In genomic region chr6:52203371-52204049, GRCm38 (mm10) we compare ENCODE assay signal across 8 mouse cellular contexts. TPM values are rescaled to one million over a fixed set of nuclear protein-coding genes. Genes with fewer than 3 reads are reported as not detected.
DNase-seq lines count a peak whose midpoint lies in the region; ATAC-seq and TF ChIP-seq lines count a peak whose summit lies in the region.

No protein-coding gene starts in this region.

- peaks cover 77% of the 10 kb centered on the region for H3K27me3 ChIP-seq in lung, embryonic 14.5 days (ENCODE audit: insufficient read depth, low read length)
- H3K27me3 ChIP-seq in forebrain, embryonic 16.5 days (replicated peaks; ENCODE audit: control insufficient read depth, insufficient read depth, low read length), result peaks cover 94% of the 10 kb centered on the region
- no peaks in the 10 kb centered on the region for H3K27me3 ChIP-seq in neural tube, embryonic 15.5 days (replicated peaks)

- H3K9ac ChIP-seq in lung, embryonic 14.5 days, result peak overlapping the region; percentile 100
- no peak overlapping the region for H3K9ac ChIP-seq in forebrain, embryonic 16.5 days (replicated peaks; ENCODE audit: low read depth, low read length)
- peak overlapping the region; percentile 70 for H3K9ac ChIP-seq in neural tube, embryonic 15.5 days (replicated peaks)

- under 1% methylated on average over 45 of the region's 46 CpGs for WGBS in lung, embryonic 14.5 days
- WGBS in forebrain, embryonic 16.5 days, result 1% methylated on average over 45 of the region's 46 CpGs
- WGBS in neural tube, embryonic 15.5 days, result 3% methylated on average over 46 of the region's 46 CpGs

- peak; percentile 40 for DNase-seq in lung, embryonic 14.5 days
- no peak for DNase-seq in lung, postnatal 36 days
- peak; percentile 61 to 76 for DNase-seq in kidney, postnatal 4 days
- DNase-seq in urinary bladder, postnatal 4 days (ENCODE audit: low spot score in 2 of 2), result no peak
- DNase-seq in layer of hippocampus, postnatal 14 days (ENCODE audit: low spot score in 2 of 2), result no peak
- no peak for DNase-seq in left cerebral cortex, adult 18-20 months (ENCODE audit: low spot score in 2 of 2)

- peaks cover 24% of the 10 kb centered on the region for H3K36me3 ChIP-seq in lung, embryonic 14.5 days (ENCODE audit: insufficient read depth)
- no peaks in the 10 kb centered on the region for H3K36me3 ChIP-seq in forebrain, embryonic 16.5 days (ENCODE audit: control insufficient read depth, insufficient read depth)
- peaks cover 11% of the 10 kb centered on the region; the same call in 1 of the 2 replicates for H3K36me3 ChIP-seq in neural tube, embryonic 15.5 days

- ATAC-seq in lung, embryonic 14.5 days (ENCODE audit: insufficient read depth), result no peak
- ATAC-seq in forebrain, embryonic 16.5 days, result no peak; the same call in 1 of the 2 replicates
- no peak for ATAC-seq in neural tube, embryonic 15.5 days (ENCODE audit: low FRiP score)

- H3K4me3 ChIP-seq in lung, embryonic 14.5 days (ENCODE audit: low read depth, low read length), result peak overlapping the region; percentile 90
- H3K4me3 ChIP-seq in forebrain, embryonic 16.5 days (replicated peaks; ENCODE audit: low read length), result 0 out of 2 replicates have a peak overlapping the region, but pooled peaks have one; percentile 5
- peak overlapping the region; percentile 81 for H3K4me3 ChIP-seq in neural tube, embryonic 15.5 days (replicated peaks)

- no peak for TF ChIP-seq CTCF in lung, embryonic 14.5 days (IDR thresholded peaks at IDR 0.05; ENCODE audit: low read depth)

- H3K4me2 ChIP-seq in lung, embryonic 14.5 days, result peak overlapping the region; percentile 87
- no peak overlapping the region for H3K4me2 ChIP-seq in forebrain, embryonic 16.5 days (ENCODE audit: low read length)
- H3K4me2 ChIP-seq in neural tube, embryonic 15.5 days, result peak overlapping the region; percentile 85

- no peaks in the 10 kb centered on the region; the same call in 1 of the 2 replicates for H3K4me1 ChIP-seq in lung, embryonic 14.5 days (ENCODE audit: insufficient read depth)
- peaks cover 8% of the 10 kb centered on the region for H3K4me1 ChIP-seq in forebrain, embryonic 16.5 days (replicated peaks; ENCODE audit: control insufficient read depth, insufficient read depth, low read length)
- peaks cover 87% of the 10 kb centered on the region for H3K4me1 ChIP-seq in neural tube, embryonic 15.5 days

- H3K9me3 ChIP-seq in lung, embryonic 14.5 days (ENCODE audit: low read depth, low read length), result no peaks in the 10 kb centered on the region
- no peaks in the 10 kb centered on the region for H3K9me3 ChIP-seq in forebrain, embryonic 16.5 days (ENCODE audit: control insufficient read depth, low read length)
- H3K9me3 ChIP-seq in neural tube, embryonic 15.5 days (replicated peaks), result no peaks in the 10 kb centered on the region

- H3K27ac ChIP-seq in lung, embryonic 14.5 days (ENCODE audit: low read depth), result peak overlapping the region; percentile 97
- no peak overlapping the region for H3K27ac ChIP-seq in forebrain, embryonic 16.5 days (ENCODE audit: low read length)
- H3K27ac ChIP-seq in neural tube, embryonic 15.5 days (replicated peaks), result peak overlapping the region; percentile 79

RNA-seq across cellular contexts. Expression of gene Hoxa5, which starts 0.9 kb away (rescaled TPM):
- polyA plus RNA-seq in lung, embryonic 14.5 days (2014; fragmentation: Nextera tagmentation; extraction: Ambion mirVana), result 58.3 and 58.5 TPM in 2 replicates
- polyA plus RNA-seq in forebrain, embryonic 16.5 days (2015; fragmentation: Nextera tagmentation; extraction: Ambion mirVana), result not detected in 2 replicates
- 26.8 and 73.9 TPM in 2 replicates for polyA plus RNA-seq in neural tube, embryonic 15.5 days (2015; fragmentation: Nextera tagmentation; extraction: Ambion mirVana)
- total RNA-seq in layer of hippocampus, postnatal 14 days (2021), result not detected
- total RNA-seq in left cerebral cortex, adult 18-20 months (2021), result not detected

RNA-seq across cellular contexts. Expression of gene Hoxa6, which starts 5.0 kb away (rescaled TPM):
- polyA plus RNA-seq in lung, embryonic 14.5 days (2014; fragmentation: Nextera tagmentation; extraction: Ambion mirVana), result 4.0 and 5.1 TPM in 2 replicates
- polyA plus RNA-seq in forebrain, embryonic 16.5 days (2015; fragmentation: Nextera tagmentation; extraction: Ambion mirVana), result not detected in 2 replicates
- polyA plus RNA-seq in neural tube, embryonic 15.5 days (2015; fragmentation: Nextera tagmentation; extraction: Ambion mirVana), result 10.3 and 15.0 TPM in 2 replicates
- not detected for total RNA-seq in layer of hippocampus, postnatal 14 days (2021)
- not detected for total RNA-seq in left cerebral cortex, adult 18-20 months (2021)

RNA-seq across cellular contexts. Expression of gene Hoxa3, which starts 9.6 kb away (rescaled TPM):
- polyA plus RNA-seq in lung, embryonic 14.5 days (2014; fragmentation: Nextera tagmentation; extraction: Ambion mirVana), result 10.3 and 11.3 TPM in 2 replicates
- not detected in 2 replicates for polyA plus RNA-seq in forebrain, embryonic 16.5 days (2015; fragmentation: Nextera tagmentation; extraction: Ambion mirVana)
- polyA plus RNA-seq in neural tube, embryonic 15.5 days (2015; fragmentation: Nextera tagmentation; extraction: Ambion mirVana), result 10.7 and 14.6 TPM in 2 replicates
- not detected for total RNA-seq in layer of hippocampus, postnatal 14 days (2021)
- not detected for total RNA-seq in left cerebral cortex, adult 18-20 months (2021)

RNA-seq across cellular contexts. Expression of gene Gm28308, which starts 9.6 kb away (rescaled TPM):
- not detected in 2 replicates for polyA plus RNA-seq in lung, embryonic 14.5 days (2014; fragmentation: Nextera tagmentation; extraction: Ambion mirVana)
- not detected in 2 replicates for polyA plus RNA-seq in forebrain, embryonic 16.5 days (2015; fragmentation: Nextera tagmentation; extraction: Ambion mirVana)
- not detected in 2 replicates for polyA plus RNA-seq in neural tube, embryonic 15.5 days (2015; fragmentation: Nextera tagmentation; extraction: Ambion mirVana)
- not detected for total RNA-seq in layer of hippocampus, postnatal 14 days (2021)
- total RNA-seq in left cerebral cortex, adult 18-20 months (2021), result not detected

RNA-seq across cellular contexts. Expression of gene Hoxa4, which starts 12.0 kb away (rescaled TPM):
- 7.0 and 7.7 TPM in 2 replicates for polyA plus RNA-seq in lung, embryonic 14.5 days (2014; fragmentation: Nextera tagmentation; extraction: Ambion mirVana)
- not detected in 2 replicates for polyA plus RNA-seq in forebrain, embryonic 16.5 days (2015; fragmentation: Nextera tagmentation; extraction: Ambion mirVana)
- 2.3 and 5.7 TPM in 2 replicates for polyA plus RNA-seq in neural tube, embryonic 15.5 days (2015; fragmentation: Nextera tagmentation; extraction: Ambion mirVana)
- not detected for total RNA-seq in layer of hippocampus, postnatal 14 days (2021)
- not detected for total RNA-seq in left cerebral cortex, adult 18-20 months (2021)

Comparison
In these comparisons a context has a peak if more than half of its experiments do, and no peak if none do; other contexts are left out.
1. DNase-seq: peak in lung, embryonic 14.5 days (single experiment) and kidney, postnatal 4 days (2 of 2); none in lung, postnatal 36 days (single experiment), urinary bladder, postnatal 4 days (0 of 2), layer of hippocampus, postnatal 14 days (0 of 2) and left cerebral cortex, adult 18-20 months (0 of 2).
2. H3K4me3 ChIP-seq: peak in every context shown above with its lines; median percentile 90 in lung, embryonic 14.5 days; 81 in neural tube, embryonic 15.5 days; 5 in forebrain, embryonic 16.5 days.
3. RNA of gene Hoxa5, which starts 0.9 kb away (polyA plus RNA-seq): 26.8 to 73.9 TPM in neural tube, embryonic 15.5 days and 58.3 to 58.5 TPM in lung, embryonic 14.5 days; not detected in forebrain, embryonic 16.5 days; every median in the first group is over 10 times any median in the second.
4. RNA of gene Hoxa3, which starts 9.6 kb away (polyA plus RNA-seq): 10.7 to 14.6 TPM in neural tube, embryonic 15.5 days and 10.3 to 11.3 TPM in lung, embryonic 14.5 days; not detected in forebrain, embryonic 16.5 days; every median in the first group is over 10 times any median in the second.